In the genomic region with DNA sequence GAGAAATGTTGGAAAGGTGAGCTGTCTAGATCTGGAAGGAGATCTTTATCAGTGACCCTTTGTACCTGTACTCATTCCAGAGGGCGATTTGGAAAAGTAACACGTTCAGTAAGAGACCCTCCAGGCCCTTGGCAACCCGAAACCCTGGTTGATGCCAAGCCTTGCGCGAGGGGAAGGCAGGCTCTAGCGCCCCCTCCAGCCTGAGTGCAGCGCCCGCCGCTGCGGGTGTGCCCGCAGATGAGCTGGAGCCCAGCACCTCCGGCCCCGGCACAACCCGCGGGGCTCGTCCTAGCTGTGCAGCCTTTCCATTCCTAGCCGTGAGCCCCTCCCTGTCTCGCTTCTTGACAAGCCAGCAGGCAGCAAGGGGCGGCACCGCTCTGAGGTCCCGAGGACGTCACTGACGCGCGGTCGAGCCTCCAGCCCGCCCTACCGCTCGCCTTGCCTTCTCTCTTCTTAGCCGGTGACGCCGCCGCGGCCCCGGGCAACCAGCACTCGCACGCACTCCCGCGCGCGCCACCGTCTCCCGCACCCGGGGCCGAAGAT, we compare ENCODE assay signal across 8 mouse cellular contexts. TPM values are rescaled to one million over a fixed set of nuclear protein-coding genes. Genes with fewer than 3 reads are reported as not detected.
DNase-seq lines count a peak whose midpoint lies in the region; ATAC-seq and TF ChIP-seq lines count a peak whose summit lies in the region.

TSS of gene Oxct1 (plus strand) at position 153 of the 543 bp plus-strand sequence.

- TF ChIP-seq POLR2A in bone marrow, adult 2 months (IDR thresholded peaks at IDR 0.05; ENCODE audit: borderline replicate concordance, control insufficient read depth, low read depth, low read length): peak; percentile 60; the same call in 1 of the 2 replicates
- 0 out of 2 replicates have a peak, but pooled peaks have one; percentile 8 for TF ChIP-seq POLR2A in limb, embryonic 14.5 days (IDR thresholded peaks at IDR 0.05; ENCODE audit: borderline replicate concordance, extremely low read depth, insufficient read depth, insufficient read length)

- TF ChIP-seq CTCF in bone marrow, adult 2 months (IDR thresholded peaks at IDR 0.05; ENCODE audit: control insufficient read depth, insufficient read depth, low read length): peak; percentile 49
- peak; percentile 68 for TF ChIP-seq CTCF in midbrain, postnatal 0 days (IDR thresholded peaks at IDR 0.05)

- H3K27ac ChIP-seq in bone marrow, adult 2 months (ENCODE audit: control insufficient read depth, insufficient read depth, low read depth, low read length, poor library complexity): peak within 1 kb of the TSS; percentile 87
- peak within 1 kb of the TSS; percentile 99 for H3K27ac ChIP-seq in embryonic facial prominence, embryonic 15.5 days (replicated peaks)
- H3K27ac ChIP-seq in limb, embryonic 14.5 days (replicated peaks; ENCODE audit: low read depth, low read length): peak within 1 kb of the TSS; percentile 96
- H3K27ac ChIP-seq in midbrain, postnatal 0 days (ENCODE audit: low read depth, low read length): peak within 1 kb of the TSS; percentile 97

- no peaks in the 10 kb centered on the region; the same call in 1 of the 2 replicates for H3K4me1 ChIP-seq in bone marrow, adult 2 months (ENCODE audit: control insufficient read depth, insufficient read depth, low read length)
- H3K4me1 ChIP-seq in embryonic facial prominence, embryonic 15.5 days: peaks cover 22% of the 10 kb centered on the region
- H3K4me1 ChIP-seq in limb, embryonic 14.5 days (ENCODE audit: control insufficient read depth, insufficient read depth, low read length): peaks cover 11% of the 10 kb centered on the region
- peaks cover 7% of the 10 kb centered on the region; the same call in 1 of the 2 replicates for H3K4me1 ChIP-seq in midbrain, postnatal 0 days (ENCODE audit: insufficient read depth, low read length)

- peak within 1 kb of the TSS; percentile 75 for H3K4me3 ChIP-seq in bone marrow, adult 2 months (replicated peaks; ENCODE audit: control insufficient read depth, low read depth, low read length)
- peak within 1 kb of the TSS; percentile 66 for H3K4me3 ChIP-seq in embryonic facial prominence, embryonic 15.5 days (replicated peaks)
- peak within 1 kb of the TSS; percentile 88 for H3K4me3 ChIP-seq in limb, embryonic 14.5 days (replicated peaks; ENCODE audit: low read length)
- peak within 1 kb of the TSS; percentile 80 for H3K4me3 ChIP-seq in midbrain, postnatal 0 days (ENCODE audit: low read depth, low read length)

- H3K4me2 ChIP-seq in embryonic facial prominence, embryonic 15.5 days (replicated peaks): peak within 1 kb of the TSS; percentile 64
- peak within 1 kb of the TSS; percentile 67 for H3K4me2 ChIP-seq in limb, embryonic 14.5 days (replicated peaks; ENCODE audit: low read depth, low read length, severe bottlenecking)
- peak within 1 kb of the TSS; percentile 51 for H3K4me2 ChIP-seq in midbrain, postnatal 0 days (ENCODE audit: low read depth, low read length, poor library complexity, severe bottlenecking)

- no peaks in the 10 kb centered on the region for H3K36me3 ChIP-seq in embryonic facial prominence, embryonic 15.5 days
- H3K36me3 ChIP-seq in limb, embryonic 14.5 days (ENCODE audit: control insufficient read depth, insufficient read depth, low read length): no peaks in the 10 kb centered on the region
- H3K36me3 ChIP-seq in midbrain, postnatal 0 days (ENCODE audit: insufficient read depth, low read length): no peaks in the 10 kb centered on the region

- peak; percentile 93 for DNase-seq in A20 (ENCODE audit: low read depth, low spot score)
- DNase-seq in heart, adult 8-10 months (ENCODE audit: low spot score): peak; percentile 88
- peak; percentile 94 for DNase-seq in kidney, adult 9 months
- DNase-seq in limb, embryonic 14.5 days (ENCODE audit: low spot score): peak; percentile 94
- DNase-seq in midbrain, postnatal 0 days (ENCODE audit: low spot score): peak; percentile 96
- DNase-seq in spleen, postnatal 4 days (ENCODE audit: low spot score in 2 of 2): peak; percentile 78 to 87

- H3K9ac ChIP-seq in embryonic facial prominence, embryonic 15.5 days: peak within 1 kb of the TSS; percentile 76
- peak within 1 kb of the TSS; percentile 80 for H3K9ac ChIP-seq in limb, embryonic 14.5 days (ENCODE audit: low read depth, low read length, severe bottlenecking)
- peak within 1 kb of the TSS; percentile 88 for H3K9ac ChIP-seq in midbrain, postnatal 0 days (replicated peaks; ENCODE audit: low read length, poor library complexity, severe bottlenecking)

- H3K27me3 ChIP-seq in embryonic facial prominence, embryonic 15.5 days: no peaks in the 10 kb centered on the region
- H3K27me3 ChIP-seq in limb, embryonic 14.5 days (ENCODE audit: control insufficient read depth, insufficient read depth, low read length): no peaks in the 10 kb centered on the region
- no peaks in the 10 kb centered on the region for H3K27me3 ChIP-seq in midbrain, postnatal 0 days (ENCODE audit: insufficient read depth, low read length)

- H3K9me3 ChIP-seq in embryonic facial prominence, embryonic 15.5 days (replicated peaks): no peaks in the 10 kb centered on the region
- H3K9me3 ChIP-seq in limb, embryonic 14.5 days (ENCODE audit: control insufficient read depth, low read length): no peaks in the 10 kb centered on the region
- no peaks in the 10 kb centered on the region for H3K9me3 ChIP-seq in midbrain, postnatal 0 days (ENCODE audit: low read length)

- under 1% methylated on average over 45 of the region's 45 CpGs for WGBS in bone marrow, adult 2 months
- WGBS in embryonic facial prominence, embryonic 15.5 days: under 1% methylated on average over 45 of the region's 45 CpGs
- 0% methylated on average over 40 of the region's 45 CpGs for WGBS in limb, embryonic 14.5 days
- 0% methylated on average over 37 of the region's 45 CpGs for WGBS in midbrain, postnatal 0 days

- peak; percentile 96 for ATAC-seq in embryonic facial prominence, embryonic 15.5 days (ENCODE audit: insufficient number of reproducible peaks, low FRiP score, low TSS enrichment, low read depth)
- peak; percentile 92 for ATAC-seq in limb, embryonic 14.5 days (ENCODE audit: low FRiP score, low read depth)
- peak; percentile 95 for ATAC-seq in midbrain, postnatal 0 days (ENCODE audit: low FRiP score)

RNA-seq across cellular contexts. Expression of gene Oxct1, which starts in this region (rescaled TPM):
- polyA plus RNA-seq in bone marrow, adult 2 months (2011; ENCODE audit: insufficient read depth, insufficient read length, low replicate concordance, missing spikeins): 12.6 and 31.6 TPM in 2 replicates
- polyA plus RNA-seq in embryonic facial prominence, embryonic 15.5 days (2015; fragmentation: Nextera tagmentation; extraction: Ambion mirVana): 235 and 238 TPM in 2 replicates
- 1,000 to 10,000 TPM; 1,258 to 1,664 (median 1,451) TPM for total RNA-seq in heart, adult 8-10 months (2022)
- polyA plus RNA-seq in limb, embryonic 14.5 days (2012; rRNA removed): 58.6 and 75.4 TPM in 2 replicates
- 252 and 255 TPM in 2 replicates for polyA plus RNA-seq in limb, embryonic 14.5 days (2014; fragmentation: Nextera tagmentation; extraction: Ambion mirVana)
- 240 and 266 TPM in 2 replicates for total RNA-seq in midbrain, postnatal 0 days (2014; rRNA removed)
- 454 and 461 TPM in 2 replicates for polyA plus RNA-seq in midbrain, postnatal 0 days (2015; fragmentation: Nextera tagmentation; extraction: Ambion mirVana)

Comparison
In these comparisons a context has a peak if more than half of its experiments do, and no peak if none do; other contexts are left out.
1. Peak in every context shown above with its lines: DNase-seq, ATAC-seq, H3K4me3 ChIP-seq and H3K27ac ChIP-seq.